Mouse (Mus musculus): Measurements from ENCODE around the gene Rassf5.
A peak's percentile ranks its signal among the peaks of the same experiment; 100 is the strongest.

Gene Rassf5

DNA sequence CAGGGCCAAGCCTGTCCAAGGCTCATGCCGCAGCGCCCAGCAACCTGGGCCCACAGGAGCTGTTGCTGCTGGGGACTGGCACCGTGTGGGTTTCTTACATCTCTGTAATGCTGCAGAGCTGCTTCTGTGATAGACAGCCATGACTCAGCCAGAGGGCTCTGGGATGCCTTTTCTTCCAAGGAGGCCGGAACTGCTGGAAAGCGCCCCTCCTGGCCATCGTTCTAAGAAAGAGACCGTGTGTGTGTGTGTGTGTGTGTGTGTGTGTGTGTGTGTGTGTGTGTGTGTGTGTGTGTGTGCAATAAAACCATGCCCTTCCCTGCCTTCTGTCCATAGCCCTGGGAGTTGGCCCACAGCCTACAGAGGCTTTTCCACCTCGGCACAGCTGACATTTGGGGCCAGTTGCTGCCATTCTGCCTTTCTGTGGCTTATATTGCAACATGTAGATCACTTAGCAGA, 35.1 kb downstream of the Rassf5 start:
- DNase-seq (ENCODE audit: low read depth, low spot score) = no peak

DNA sequence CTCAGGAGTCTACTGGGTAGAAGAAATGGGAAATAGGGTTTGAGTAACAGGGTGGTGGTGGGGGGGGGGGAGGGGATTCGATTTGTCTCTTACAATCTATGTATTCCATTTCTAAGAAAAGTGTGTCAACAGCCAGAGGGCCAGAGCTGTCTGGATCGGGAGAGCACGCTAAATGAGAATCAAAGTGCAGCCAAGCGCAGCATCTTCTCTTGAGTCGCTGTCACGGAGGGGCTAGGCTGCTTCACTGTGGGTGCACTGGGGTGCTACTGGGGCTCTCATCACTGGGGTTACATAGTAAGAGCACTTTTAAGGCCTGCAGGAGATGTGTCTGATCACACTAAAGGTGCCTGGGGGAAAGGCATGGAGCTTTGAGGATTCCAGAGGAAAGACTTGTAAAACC, 36.3 kb downstream of the Rassf5 start:
- no peak for DNase-seq (ENCODE audit: low read depth, low spot score)

DNA sequence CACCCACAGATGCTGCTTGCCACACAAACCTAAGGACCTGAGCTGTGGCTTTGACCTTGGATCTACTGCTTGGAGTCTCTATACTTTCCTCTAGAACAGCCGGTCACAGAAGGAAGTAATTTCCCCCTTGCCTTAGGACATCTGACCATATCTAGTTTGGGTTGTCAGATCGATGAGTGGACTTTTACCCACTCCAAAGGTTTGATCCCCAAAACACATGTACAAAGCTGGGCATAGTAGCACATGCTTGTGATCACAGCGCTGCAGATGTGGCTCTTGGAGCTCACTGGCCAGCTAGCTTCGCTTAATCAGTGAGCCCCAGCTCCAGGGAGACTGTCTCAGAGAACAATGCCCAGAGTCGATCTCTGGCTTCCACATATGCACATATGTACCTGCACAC, 37.0 kb downstream of the Rassf5 start:
- no peak for DNase-seq (ENCODE audit: low read depth, low spot score)

DNA sequence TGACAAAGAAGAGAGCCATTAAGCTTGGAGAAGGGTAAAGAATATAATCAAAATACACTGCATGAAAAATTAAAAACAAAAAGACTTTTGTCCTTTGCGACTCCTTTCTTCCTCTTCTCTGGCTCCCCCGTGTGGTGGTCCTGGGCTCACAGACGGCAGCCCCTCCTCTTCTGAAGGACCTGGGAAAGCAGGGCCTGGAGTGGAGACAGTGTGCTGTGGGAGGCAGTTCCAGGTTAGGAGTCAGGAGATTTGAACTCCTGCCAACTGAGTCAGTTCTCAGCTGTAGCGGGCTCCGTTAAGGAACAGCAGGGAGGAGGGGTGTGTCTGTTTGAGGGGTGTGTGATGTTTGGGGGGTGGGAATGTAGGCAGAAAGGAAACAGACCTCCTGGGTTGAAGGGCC, 37.5 kb downstream of the Rassf5 start:
- peak; percentile 42 for DNase-seq (ENCODE audit: low read depth, low spot score)

DNA sequence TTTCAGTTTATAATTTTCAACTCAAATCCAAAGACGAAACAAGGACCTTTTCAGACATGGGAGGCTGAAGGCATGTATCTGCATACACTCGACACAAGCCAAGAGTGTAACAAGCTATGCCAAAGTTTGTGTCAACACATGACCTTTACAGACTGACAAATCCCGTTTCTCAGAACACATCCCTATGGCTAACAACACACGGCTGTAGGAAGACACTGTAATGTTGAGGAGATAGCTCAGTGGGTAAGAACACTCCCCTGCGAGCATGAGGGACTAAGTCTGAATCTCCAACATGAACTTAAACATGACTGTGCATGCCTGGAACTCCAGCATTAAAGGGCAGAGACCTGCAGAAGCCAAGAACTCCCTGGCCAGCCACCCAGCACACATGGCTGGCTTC, 38.7 kb downstream of the Rassf5 start:
- DNase-seq (ENCODE audit: low read depth, low spot score) = no peak

DNA sequence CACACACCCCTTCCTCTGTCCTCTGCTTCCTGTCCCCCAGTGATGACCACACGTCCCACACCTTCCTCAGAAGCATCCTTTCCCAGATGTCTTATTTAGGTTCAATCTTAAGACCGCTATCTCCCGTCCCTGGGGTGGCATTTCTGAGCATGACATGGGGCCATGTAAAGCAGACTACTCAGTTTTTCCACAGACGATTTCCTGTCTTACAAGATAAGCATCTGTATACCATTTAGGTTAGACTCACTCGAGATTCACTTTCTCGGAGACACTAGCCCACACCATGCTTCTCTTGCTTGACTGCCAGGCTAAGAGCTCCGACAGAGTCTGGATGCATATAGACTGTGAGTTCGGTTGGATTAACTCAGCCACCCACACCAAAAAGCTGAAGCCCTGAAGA, 40.6 kb downstream of the Rassf5 start:
- DNase-seq (ENCODE audit: low read depth, low spot score) = no peak

DNA sequence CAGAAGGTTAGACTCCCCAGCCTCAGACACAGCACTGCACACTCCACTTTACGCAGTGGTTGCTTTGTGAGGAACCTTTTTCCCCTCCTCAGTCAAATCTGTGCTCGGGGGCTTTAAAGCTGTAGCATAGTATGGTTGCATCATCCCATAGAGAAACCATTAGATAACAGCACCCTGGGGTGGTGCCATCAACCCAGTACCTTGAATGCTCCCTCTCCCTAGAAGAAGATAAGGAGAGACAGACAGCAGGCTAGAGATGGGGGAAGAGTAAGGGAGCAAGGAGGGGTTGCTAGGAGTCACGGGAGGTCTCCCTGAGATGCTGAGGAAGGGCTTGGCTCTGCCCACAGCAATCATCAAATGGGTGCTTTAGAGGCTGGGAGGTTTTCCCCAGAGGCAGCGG, 43.7 kb downstream of the Rassf5 start:
- no peak for DNase-seq (ENCODE audit: low read depth, low spot score)

DNA sequence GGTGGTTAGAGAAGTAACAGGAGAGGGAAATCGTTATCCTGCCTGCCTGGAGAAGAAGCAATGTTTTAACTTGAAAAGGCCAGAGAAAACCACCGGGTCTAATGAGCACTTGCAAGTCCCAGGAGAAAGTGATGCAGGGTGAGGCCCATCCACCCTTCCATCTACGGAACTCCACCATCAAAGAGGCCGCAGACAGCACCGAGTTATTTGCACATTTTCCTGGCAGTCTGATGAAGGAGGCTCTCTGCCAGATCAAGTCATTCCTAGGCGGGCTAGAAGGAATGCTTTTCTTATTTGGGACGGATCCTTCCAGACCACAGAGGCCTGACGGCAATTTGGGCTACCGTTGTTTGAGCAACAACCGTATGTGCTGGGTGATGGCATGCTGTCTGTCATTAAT, 44.5 kb downstream of the Rassf5 start:
- no peak for DNase-seq (ENCODE audit: low read depth, low spot score)

DNA sequence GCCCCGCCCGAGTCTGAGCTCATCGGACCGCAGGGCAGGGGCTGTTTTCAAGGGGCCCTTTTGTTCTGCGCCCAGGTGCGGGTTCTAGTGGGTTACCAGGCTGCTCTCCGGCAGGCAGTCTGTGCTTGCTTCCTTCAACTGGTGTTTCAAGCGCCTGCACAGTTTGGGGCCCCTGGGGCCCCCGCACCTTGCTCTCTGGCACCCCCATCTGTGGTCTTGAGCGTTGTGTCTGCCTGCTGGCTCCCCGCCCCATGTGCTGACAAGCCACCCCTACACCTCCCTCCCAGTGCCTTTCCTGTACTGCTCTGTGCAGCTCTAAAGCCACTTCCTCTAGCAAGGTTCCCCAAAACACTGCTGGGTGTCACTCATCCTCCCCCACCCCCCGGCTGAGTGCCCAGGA, 45.1 kb downstream of the Rassf5 start:
- DNase-seq (ENCODE audit: low read depth, low spot score) = no peak

DNA sequence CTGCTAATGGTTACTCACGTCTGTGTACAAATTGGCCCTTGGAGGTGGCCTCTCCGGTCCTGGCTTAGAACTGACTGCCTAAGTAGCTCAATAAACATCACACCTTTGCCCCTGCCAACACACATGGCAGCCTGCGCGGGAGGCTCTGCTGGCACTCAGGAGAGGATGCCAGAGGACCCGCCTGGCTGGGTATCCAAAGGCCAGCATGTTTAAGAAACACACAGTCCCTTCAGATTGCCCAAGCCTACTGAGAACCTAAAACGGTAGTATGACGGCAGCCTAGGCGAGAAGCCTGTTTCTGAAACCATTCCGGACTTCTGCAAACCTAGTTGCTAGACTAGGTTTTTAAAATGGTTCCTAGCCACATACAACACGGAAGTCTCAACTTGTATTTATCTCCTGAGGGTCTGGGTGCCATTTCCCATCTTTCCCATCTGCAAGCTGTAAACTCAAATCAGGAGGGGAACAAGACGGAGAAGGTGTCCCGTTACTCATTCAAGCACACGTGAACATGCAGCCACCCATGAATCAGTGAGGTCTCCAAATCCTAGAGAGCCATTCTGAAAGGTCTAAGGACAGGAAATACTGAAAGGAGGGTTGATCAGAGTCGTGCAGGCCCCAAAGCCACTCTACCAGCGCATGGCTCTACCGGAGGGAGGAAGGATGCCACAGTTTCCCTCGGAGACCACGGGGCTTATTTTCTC, 45.8 kb downstream of the Rassf5 start:
- no peak for DNase-seq (ENCODE audit: low read depth, low spot score)

DNA sequence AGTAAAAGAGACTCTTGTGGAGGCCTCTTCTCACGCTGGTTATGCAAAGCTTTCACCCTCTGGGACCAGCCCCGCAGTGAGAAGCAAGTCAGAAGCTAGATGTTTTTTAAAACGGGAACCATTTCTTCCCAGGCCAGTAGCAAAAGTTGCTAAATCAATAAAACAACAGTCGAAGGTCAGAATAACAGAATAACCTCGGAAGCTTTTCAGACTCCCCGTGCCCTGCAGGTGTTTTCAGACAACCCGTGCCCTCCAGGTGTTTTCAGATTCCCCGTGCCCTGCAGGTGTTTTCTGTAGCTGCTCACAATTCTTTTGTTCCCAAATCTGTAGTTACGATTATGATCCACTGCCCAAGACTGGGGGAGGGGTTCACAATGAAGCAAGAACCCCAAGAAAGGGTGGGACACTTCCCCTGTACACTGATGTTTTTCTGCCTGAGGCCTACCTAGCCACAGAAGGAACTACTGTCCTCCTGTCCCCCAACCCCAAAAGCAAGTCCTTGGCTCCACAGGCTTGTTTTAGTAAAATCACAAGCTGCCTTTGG, 46.6 kb downstream of the Rassf5 start:
- DNase-seq (ENCODE audit: low read depth, low spot score) = no peak

DNA sequence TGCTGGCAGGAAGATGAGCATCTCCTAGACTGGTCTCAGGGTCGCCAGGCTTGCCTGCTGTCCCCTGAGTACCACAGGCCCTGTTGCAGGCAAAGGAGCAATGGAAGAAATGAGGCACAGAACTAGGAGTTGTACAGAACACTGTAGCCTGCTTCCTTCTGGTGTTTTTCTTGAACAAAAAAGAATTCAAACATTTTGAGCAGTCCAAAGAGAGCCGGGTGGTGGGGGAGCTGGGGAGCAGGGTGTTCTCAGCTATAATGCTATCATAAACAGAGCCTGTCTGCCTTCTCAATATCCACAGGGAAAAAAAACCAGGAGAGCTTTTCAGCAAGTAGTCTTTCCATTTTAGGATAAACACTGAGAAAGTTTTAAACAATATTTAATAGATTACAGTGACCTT, 49.0 kb downstream of the Rassf5 start:
- DNase-seq (ENCODE audit: low read depth, low spot score) = no peak

DNA sequence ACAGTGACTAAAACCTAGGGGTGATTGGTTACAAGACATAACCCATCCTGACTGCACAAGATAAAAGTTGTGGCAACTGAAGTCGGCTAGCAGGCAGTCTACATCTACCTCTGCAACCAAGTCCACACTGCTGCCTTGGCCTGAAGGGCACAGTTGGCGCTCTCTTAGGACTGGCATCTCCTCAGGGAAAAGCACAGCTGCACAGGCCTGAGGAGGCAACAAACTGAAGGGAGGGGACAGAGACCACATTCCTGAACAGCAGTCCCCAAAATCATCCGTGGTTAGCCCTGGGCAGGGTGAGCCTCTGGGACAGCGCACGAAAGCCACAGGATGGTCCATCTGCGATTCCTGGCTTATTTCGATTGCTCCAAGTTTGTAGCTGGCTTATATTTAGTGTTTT, 49.4 kb downstream of the Rassf5 start:
- DNase-seq (ENCODE audit: low read depth, low spot score) = no peak

DNA sequence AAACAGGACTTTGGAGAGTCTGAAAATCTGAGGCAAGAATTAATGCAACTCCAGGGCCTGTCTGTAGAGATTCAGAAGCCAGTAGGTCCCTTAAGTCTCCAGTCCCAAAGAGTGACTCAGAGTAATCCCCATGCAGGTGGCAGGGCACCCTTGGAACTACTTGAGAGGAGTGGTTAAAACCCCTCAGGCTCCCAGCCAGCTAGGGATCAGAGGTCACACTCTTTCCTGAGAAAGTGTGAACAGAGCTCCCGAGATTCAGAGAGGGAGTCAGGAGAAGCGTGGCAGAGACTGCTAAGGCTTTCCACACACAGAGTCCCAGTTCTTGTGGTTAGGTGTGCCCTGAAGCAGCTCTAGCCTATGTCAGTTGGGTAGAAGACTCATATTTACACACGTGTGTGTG, 51.3 kb downstream of the Rassf5 start:
- DNase-seq (ENCODE audit: low read depth, low spot score) = no peak

DNA sequence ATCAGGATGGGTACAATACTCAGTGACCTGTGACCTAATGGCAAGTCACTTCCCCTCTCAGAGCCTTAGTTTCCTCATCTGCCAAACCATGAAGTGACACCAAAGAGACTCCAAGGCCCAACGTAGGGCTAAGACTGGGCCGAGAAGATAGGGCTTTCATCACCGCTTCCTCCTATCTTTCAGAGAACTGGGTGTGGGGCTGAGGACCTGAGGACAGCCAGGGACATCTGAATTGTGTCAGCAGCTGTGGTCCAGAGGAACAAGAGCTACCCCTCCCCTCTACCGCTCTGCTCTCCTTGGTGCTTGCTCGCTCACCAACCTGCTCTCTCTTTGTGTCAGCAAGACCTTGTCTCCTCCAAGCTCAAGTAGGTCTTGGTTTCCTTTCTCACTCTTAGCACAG, 56.4 kb downstream of the Rassf5 start:
- DNase-seq (ENCODE audit: low read depth, low spot score) = no peak

DNA sequence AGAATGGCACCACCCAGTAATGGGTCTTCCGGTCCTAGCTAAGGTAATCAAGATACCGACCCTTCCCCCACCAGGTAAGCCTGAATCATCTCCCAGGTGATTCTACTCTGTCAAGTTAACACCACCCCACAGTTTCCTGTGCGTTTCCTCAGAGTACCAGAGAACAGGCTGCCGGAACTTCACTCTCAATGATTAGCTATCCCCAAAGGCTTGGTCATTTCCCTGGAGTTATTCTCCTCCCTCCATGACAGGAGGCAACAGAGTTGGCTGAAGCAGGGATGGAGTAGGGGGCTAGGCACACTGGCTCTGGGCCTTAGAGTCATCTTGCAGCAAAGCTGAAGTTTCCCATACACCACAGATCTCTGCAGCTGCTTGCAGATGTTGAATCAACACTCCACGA, 57.2 kb downstream of the Rassf5 start:
- no peak for DNase-seq (ENCODE audit: low read depth, low spot score)

DNA sequence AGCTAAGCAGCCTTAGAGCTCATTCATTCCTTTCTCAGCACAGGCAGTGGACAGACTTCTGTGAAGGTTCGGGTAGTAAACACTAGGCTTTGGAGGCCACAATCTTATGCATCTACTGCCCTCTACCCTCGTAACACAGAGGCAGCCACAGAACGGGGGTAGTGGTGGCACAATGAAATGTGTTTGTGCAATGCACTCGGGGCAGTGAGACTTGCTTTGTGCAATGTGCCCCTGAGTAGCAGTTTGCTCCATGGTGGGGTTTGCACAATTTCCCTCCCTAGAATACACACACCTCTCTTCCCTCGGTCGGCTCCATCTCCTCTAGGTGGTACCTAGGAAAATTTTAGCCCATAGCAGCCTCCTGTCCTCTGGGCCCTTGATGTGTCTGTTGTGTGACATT, 58.1 kb downstream of the Rassf5 start:
- DNase-seq (ENCODE audit: low read depth, low spot score) = no peak

DNA sequence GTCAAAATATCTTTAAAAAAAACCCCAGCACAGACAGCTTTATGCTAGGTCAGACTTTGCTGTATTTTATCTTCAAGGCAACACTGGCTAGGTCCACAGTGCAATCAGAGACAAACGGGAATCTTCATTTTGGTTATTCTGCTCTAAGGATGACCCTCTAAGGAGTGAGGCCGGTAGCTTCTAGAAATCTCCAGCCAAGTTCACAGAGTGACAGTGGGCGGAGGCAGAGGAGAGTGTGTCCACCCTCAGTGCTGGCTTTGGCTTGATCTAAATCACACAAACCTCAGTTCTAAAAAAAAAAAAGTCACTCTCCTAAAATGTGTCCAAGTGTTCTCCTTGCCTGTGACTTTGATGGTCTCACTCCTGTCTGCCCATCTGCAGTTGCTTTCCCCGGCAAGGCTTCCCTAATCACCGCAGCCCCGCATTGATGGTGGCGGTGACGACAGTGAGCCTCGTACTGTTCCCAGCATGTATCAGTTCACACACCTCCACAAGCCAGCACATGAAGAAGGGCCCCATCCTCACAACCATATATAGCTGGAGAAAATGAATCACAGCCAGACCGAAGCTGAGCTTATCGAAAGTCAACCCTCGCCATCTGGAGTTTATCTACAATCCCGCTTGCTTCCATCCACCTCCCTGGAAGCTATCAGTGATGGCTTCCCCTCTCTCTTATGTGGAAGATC, 59.1 kb downstream of the Rassf5 start:
- no peak for DNase-seq (ENCODE audit: low read depth, low spot score)

DNA sequence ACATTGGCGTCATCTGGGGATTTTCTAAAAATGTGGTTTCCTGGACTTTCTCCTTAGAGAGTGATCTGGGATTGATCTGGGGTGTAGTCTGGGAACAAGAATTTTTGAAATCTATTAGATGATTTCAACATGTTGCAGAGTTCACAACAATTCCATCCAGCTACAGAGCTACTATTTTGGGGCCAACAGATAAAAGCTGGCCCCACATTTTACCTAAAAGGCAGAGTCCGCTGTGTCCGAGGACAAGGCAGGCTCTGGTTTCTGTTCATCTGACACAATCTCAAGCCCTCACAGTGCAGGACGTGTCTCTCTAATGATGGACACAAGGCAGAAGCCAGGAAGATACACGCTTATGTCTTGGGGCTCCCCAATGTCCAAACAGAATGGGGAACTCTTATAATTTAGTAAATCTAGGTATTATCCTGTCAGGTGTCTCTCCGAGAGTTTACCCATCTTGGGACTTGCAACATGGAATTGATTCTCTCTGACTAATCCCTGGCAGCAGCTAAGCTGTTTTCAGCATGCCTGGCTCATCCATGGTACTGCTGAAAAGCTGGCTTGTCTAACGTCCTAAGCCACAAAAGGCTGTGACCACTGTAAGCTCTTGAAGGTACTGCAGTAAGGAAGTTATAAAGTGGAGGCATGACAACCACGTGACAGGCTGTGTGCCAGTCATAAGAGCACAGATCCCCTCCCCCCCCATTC, 60.0 kb downstream of the Rassf5 start:
- DNase-seq (ENCODE audit: low read depth, low spot score) = no peak

DNA sequence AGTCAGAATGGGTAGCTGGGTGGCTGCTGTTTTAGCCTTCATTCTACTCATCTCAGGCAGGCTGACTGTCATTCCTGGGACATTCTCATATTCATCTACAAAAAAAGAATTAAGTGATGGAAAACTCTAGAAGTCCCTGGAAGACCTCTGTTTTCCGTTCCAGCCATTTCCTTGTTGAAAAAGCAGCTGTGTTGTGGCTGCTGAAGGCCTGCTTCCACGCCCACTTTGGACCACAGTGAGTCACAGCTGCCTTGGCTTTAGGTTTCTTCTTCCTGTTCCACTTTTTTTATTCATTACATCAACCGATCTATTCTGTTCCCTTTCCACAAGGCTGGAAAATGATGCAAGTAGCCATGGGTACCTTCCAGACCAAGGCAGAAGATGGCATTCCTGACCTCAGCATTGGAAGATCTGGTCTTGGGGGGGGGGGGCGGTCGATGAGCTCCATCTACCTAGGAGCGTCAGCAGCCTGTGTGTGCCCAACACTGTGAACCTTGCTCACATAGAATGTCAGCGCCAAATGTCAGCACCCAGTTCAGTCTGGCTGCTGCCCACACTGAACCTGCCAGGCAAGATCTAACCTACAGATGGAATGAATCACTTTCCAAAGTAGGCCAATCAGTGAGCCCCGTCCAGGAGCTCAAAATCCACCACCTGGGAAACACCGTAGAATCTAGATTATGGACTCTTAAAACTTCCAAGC, 60.7 kb downstream of the Rassf5 start:
- no peak for DNase-seq (ENCODE audit: low read depth, low spot score)

DNA sequence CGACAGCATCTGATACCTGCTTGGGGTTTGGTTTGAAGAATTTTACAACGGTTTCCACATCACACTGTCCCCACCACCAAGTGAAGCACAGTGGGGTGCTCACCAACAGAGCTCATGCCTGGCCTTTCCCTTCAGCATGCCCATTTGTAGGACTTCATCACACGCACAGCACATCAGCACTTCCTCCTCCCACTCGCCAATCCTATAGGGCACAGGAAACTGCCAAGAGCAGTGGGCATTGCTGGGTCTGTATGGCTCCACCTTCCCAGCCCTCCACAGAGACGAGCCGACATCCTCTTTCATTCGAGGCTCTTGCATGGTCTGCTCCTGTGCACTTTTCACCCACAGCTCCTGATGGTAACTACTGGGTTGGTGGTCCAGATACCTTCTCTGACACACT, 61.9 kb downstream of the Rassf5 start:
- DNase-seq (ENCODE audit: low read depth, low spot score) = no peak

All from retina, postnatal 7 days (tissue).